Mouse (Mus musculus): ENCODE results near the gene Kmt5c.

DNA sequence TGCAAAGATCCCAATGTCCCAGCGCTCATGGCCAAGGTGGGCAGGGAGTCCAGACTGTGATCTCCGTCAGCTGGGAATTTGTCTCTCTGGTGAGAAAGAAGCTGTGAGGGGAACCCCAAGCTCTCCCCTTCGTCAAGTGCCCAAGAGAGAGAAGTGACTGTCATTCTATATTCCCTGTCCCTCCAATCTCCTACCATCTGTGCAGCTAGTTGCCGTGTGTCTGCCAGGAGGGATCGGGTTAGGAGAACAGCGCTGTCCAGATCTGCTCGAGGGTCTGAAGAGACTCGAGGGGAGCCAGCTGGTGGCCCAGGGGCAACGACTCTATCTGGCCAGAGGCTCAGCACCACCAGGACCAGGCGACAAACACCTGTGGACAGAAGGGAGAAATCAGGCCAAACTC, 36.2 kb downstream of the Kmt5c start:
- TF ChIP-seq CTCF (IDR thresholded peaks at IDR 0.05; ENCODE audit: low read depth) (no peak), EP300 (IDR thresholded peaks at IDR 0.05; ENCODE audit: low read depth) (no peak)

Data from liver, embryonic 14.5 days (tissue).